Mouse (Mus musculus) NIH3T3 (cell line): Measurements from ENCODE around the gene Pcnx2.

ENCODE experiments used
- DNase-seq: peaks from one replicate; pipeline ENCODE4 v3.0.0-alpha.2; 2012; ENCODE audit warnings: low read depth

Pcnx2 gene

GRCm38 (mm10) chr8:125897388-125897787 lies 729 bp downstream of the Pcnx2 start:
- no peak for DNase-seq

- no peak for DNase-seq
Measured at GRCm38 (mm10) chr8:125889920-125890319, 8.2 kb downstream of the Pcnx2 start.

GRCm38 (mm10) chr8:125887549-125887948 lies 10.6 kb downstream of the Pcnx2 start:
- DNase-seq: no peak

- DNase-seq: no peak
Measured at GRCm38 (mm10) chr8:125880447-125880846, 17.7 kb downstream of the Pcnx2 start.

GRCm38 (mm10) chr8:125873250-125873534 lies 24.9 kb downstream of the Pcnx2 start:
- no peak for DNase-seq

GRCm38 (mm10) chr8:125872501-125873249 lies 25.4 kb downstream of the Pcnx2 start:
- DNase-seq: peak; percentile 69

GRCm38 (mm10) chr8:125870821-125871321 lies 27.2 kb downstream of the Pcnx2 start:
- DNase-seq: peak; percentile 86

GRCm38 (mm10) chr8:125870179-125870702 lies 27.9 kb downstream of the Pcnx2 start:
- peak; percentile 10 for DNase-seq

- no peak for DNase-seq
Measured at GRCm38 (mm10) chr8:125869739-125870138, 28.4 kb downstream of the Pcnx2 start.

- DNase-seq: peak; percentile 12
Measured at GRCm38 (mm10) chr8:125868552-125868951, 29.6 kb downstream of the Pcnx2 start.

GRCm38 (mm10) chr8:125866125-125866524 lies 32.0 kb downstream of the Pcnx2 start:
- DNase-seq: no peak

GRCm38 (mm10) chr8:125857251-125857650 lies 40.9 kb downstream of the Pcnx2 start:
- no peak for DNase-seq

- no peak for DNase-seq
Measured at GRCm38 (mm10) chr8:125856160-125856559, 42.0 kb downstream of the Pcnx2 start.

- DNase-seq: no peak
Measured at GRCm38 (mm10) chr8:125854379-125854778, 43.7 kb downstream of the Pcnx2 start.

- no peak for DNase-seq
Measured at GRCm38 (mm10) chr8:125853300-125853699, 44.8 kb downstream of the Pcnx2 start.

GRCm38 (mm10) chr8:125849181-125849580 lies 48.9 kb downstream of the Pcnx2 start:
- no peak for DNase-seq

GRCm38 (mm10) chr8:125847842-125848241 lies 50.3 kb downstream of the Pcnx2 start:
- no peak for DNase-seq

GRCm38 (mm10) chr8:125845281-125845680 lies 52.8 kb downstream of the Pcnx2 start:
- no peak for DNase-seq

- DNase-seq: no peak
Measured at GRCm38 (mm10) chr8:125843122-125843836, 54.8 kb downstream of the Pcnx2 start.

GRCm38 (mm10) chr8:125842158-125842557 lies 56.0 kb downstream of the Pcnx2 start:
- no peak for DNase-seq

GRCm38 (mm10) chr8:125824688-125825087 lies 73.4 kb downstream of the Pcnx2 start:
- peak; percentile 11 for DNase-seq

GRCm38 (mm10) chr8:125823719-125824118 lies 74.4 kb downstream of the Pcnx2 start:
- no peak for DNase-seq

- no peak for DNase-seq
Measured at GRCm38 (mm10) chr8:125822065-125822464, 76.1 kb downstream of the Pcnx2 start.
